Mouse (Mus musculus) layer of hippocampus, adult 9-10 months (tissue): Measurements from ENCODE around the gene Ids.
"Not testable (repeated sequence)": the region's sequence is repeated elsewhere in the genome, so short reads cannot be mapped to it uniquely, and the experiment has no call there.

Experiments used
- DNase-seq: peaks from one replicate; pipeline ENCODE4 v3.0.0; 2022; ENCODE audit warnings: low spot score

Gene Ids

GRCm38 (mm10) chrX:70364661-70365613 is at the start of gene Ids:
Ids (minus strand) TSS chrX:70365084.
- peak; percentile 35 for DNase-seq

DNA sequence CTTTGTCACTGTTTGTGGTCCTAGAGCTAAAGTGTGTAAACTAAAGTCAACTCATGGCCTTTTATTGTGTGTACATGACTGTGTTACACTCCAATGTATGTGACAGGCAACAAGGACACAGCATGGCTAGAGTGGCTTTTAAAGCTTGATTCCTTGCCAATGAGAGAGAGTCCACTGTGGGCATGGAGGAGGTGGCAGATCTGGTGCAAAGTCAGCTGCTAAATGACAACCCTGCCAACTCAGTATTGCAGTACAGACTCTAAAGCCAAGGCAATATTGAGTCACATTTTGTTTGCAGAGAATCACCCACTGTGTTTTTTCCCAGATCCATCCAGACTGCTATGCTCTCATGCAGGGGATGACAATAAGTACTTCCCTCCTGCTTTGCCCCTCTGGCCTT is 27.8 kb upstream of the Ids start:
- DNase-seq: not testable (repeated sequence)

DNA sequence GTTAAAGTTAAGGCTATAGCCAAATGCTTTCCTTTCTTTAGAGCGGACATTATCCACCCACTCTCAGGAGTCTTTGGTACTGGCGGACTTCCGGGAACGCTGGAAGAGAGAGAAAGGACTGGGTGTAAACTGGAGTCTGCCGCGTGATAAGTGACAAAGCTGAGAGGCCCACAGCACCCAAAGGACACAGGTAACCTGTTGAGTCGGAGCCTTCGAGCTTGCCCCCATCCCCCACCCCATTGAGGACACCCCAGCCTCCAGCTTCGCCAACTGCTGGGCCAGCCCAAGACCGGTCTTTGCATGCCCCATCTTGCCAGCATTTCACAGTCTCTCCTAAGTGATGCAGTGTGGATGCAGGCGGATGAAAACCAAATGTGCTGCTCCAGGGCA is 21.1 kb upstream of the Ids start:
- no peak for DNase-seq

DNA sequence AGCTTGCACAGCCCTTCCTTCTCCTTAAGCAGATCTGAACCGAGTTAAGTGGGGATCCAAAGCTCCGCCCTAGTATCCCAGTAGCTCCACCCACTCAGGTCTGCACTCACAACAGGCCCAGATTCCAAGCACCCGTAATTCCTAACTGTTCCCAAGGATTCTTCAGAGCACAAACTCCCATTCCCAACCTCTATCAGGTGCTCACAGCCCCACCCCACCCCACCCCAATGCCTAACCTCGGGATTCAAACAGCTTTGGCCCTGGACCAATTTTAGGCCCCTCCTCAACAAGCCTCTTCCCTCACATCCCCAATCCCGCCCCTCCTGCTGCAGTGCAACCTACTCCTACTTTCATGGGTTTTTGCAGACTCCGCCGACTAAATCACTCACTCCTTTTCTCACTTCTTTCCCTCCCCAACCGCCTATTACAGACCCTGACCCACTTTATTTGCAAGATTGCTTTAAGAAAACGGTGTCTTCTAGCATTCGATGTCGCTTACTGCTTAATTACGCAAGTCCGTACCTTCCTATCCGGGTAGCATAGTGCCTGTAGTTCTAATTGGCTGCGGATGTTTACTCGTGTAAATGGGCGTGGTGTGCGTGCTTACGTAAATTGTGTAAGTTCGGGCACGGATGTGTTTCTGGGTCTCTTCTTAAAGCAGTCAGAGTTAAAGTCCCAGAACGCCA is 20.5 kb upstream of the Ids start, which contains the start of gene 1110012L19Rik:
Gene 1110012L19Rik, plus strand, starts transcription at position 602 of the 686 bp plus-strand sequence.
- peak; percentile 77 for DNase-seq

- DNase-seq: no peak
These were observed 20.0 kb upstream of the Ids start for GRCm38 (mm10) chrX:70384917-70385275.

DNA sequence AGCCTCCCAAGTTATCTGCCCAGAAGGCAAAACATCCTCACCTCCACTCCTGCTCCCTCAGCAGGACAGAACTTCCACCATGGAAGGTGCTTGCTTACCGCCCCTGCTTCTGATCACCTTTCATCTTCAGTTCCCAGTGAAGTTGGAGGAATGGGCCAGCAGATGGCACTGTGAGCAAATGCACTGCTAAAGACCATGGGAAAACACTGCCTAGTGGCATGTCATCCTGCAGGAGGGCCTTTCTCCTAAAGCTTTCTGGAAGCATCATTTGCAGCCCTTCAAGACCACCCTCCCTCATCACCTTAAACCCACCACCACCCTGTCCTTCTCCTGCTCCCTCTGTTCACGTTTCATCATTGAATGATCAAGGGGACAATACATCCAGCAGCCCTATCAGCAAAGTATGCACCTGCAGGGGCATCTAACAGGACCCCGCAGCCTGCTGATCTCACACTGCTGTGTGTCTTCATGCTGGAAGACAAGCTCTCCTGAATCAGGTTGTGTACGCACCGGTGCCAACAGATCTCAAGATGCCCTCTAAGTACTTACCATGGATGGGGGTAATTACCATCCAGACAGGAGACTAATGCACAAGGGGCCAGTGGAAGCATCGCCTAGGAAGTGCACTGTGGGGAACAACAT is 9.7 kb upstream of the Ids start:
- DNase-seq: not testable (repeated sequence)

GRCm38 (mm10) chrX:70369758-70370157 is 4.9 kb upstream of the Ids start:
- not testable (repeated sequence) for DNase-seq

DNA sequence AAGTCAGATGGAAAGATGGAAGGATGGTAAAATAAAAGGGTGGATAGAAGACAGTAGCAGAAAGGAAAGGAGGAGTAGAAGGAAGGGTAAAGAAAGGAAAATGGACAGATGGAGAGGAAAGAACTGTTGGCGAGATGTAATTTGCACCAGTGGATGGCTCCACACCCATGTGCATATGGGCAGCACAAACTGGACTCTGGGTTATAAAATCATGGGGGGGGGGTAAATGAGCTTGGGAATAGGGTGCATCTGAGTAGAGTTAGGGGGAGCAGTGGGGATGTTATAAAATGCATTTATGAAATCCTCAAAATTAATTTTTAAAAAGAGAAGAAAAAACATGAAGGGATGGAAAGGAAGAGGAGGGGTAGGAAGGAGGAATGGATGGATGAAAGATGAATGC is 682 bp downstream of the Ids start:
- DNase-seq: no peak

DNA sequence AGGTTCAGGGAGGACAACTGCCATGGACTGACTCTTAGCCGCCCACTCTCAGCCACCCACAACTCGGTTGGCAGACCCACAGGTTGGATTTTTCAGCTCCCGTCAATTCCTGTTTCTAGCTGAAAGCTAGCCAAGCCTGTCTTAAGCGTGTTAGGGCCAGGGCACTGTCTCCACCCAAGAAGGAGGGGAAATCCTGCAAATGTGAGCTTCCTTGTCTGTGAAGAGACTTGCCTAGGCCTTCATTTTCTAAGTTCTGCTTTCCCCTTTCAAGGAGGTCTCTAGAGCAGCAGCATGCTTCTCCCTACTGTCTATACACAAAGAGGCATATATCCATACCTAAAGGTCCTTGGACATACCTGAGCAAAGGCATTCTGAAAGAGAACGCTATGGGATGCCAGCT is 1.4 kb downstream of the Ids start:
- DNase-seq: no peak

- DNase-seq: no peak
These were observed 1.9 kb downstream of the Ids start for GRCm38 (mm10) chrX:70362985-70363384.

DNA sequence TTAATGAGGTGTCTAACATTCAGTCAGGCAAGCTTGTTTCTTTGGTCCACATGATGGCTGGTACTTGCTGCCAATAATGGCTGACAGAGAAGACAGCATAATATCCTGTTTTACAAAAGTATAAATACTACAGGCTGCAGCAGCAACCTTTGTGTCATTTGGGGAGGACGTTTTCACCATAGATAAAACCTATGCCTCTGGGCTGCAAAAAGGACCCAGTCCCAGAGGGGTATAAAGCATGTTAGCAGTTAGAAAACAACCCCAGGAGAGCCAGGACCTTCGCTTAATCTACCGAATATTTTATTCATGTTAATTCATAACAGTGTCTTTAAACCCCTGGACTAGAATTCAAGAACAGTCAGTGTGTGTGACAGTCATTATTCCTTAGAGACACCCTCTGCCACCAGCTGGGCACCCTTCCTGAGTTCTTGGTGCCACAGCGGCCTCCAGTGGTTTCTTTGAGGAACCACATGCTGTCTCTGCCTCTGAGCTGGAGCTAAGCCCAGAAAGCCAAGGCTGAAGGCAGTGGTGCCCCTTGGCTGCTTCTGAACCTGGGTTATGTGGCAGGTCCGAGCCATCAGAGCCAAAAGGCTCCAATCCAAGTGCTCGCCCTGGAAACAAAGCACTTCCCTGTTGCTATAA is 34.6 kb downstream of the Ids start:
- no peak for DNase-seq

DNA sequence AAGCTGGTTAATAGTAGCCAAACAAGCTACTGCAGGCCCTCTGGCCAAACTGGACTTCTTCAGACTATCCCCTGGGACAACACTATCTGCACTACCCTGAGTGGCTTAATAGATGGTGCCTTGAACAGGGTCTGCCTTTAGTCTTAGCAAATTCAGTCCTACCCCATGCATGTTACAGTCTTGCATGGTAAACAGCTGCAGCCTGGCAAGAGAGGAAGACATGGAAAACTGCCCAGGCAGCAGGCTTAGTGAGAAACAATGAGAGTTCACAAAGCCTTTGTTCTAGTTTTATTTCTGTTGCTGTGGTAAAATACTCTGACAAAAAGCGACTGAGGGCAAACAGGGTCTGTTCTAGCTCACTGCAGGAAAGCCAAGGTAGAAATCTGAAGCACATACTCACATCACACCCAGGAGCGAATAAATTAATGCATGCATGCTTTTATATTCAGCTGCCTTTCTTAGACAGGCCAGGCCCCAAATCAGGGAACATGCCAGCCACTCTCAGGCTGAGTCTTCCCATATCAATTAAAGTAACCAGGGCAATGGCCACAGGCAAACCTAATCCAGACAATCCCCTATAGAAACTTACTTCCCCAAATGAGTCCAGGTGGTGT is 36.2 kb downstream of the Ids start:
- peak; percentile 16 for DNase-seq

DNA sequence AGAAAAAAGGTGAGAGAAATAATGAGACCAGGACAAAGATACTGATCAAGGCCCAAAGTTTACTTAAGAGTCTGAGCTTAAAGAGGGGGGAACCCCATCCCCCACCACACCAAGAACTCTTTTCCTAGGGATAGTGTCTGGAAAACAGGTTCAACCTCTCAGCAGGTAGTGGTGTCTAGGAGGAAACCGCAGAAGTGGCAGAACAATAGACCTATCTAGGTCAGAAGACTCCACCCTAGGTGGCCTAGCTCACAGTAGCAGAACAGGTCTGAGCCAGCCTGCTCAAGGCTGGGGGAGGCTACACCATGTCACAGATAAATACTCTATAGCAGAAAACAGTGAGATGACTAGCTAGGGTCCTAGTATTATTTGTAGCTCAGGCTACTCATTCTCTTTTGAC is 37.2 kb downstream of the Ids start:
- no peak for DNase-seq

- no peak for DNase-seq
These were observed 45.6 kb downstream of the Ids start for GRCm38 (mm10) chrX:70319254-70319653.

DNA sequence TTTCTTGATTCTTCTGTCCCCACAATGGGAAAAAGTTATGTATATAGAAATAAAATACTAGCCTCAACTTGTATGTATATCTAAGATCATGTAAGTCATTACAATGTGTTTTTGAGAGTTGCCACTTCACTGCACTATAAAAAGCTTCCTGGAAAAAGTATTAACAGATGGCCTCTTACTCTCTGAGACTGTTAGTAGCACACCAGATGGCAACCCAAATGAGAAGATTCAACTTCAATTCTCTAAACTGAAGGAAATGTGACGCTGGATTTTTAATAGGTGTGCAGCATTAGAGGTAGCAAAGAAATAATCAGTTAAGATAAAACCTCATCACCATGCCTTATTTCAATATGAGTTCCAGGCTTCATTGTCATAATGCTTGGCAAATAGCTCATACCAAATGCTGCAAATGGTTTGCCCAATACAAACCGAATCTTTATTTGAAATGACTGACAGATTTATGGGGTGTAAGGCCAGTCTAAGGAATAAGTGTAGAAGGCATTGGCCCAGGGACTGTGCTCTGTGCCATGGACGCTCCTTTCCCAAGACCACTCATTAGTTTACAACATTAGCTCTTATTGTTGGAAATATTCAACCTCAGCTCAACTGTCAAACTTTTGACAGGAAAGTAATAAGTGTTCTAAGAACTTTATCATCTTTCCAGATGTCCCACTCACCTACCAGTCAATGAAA is 49.8 kb downstream of the Ids start:
- peak; percentile 24 for DNase-seq
